Mouse (Mus musculus): Measurements from ENCODE around the gene Cltrn.

- TF ChIP-seq ZNF384 (IDR thresholded peaks at IDR 0.05; ENCODE audit: low read depth, low read length): no peak
- no peak for TF ChIP-seq CTCF (IDR thresholded peaks at IDR 0.05 in 2 of 3, conservative IDR thresholded peaks at IDR 0.05 in 1 of 3; ENCODE audit: control insufficient read depth in 1 of 3, insufficient read depth in 1 of 3, low read depth in 2 of 3, low read length in 3 of 3, poor library complexity in 1 of 3, severe bottlenecking in 1 of 3)
- no peak for TF ChIP-seq CHD1 (IDR thresholded peaks at IDR 0.05; ENCODE audit: low read depth, low read length)
Observed at GRCm38 (mm10) chrX:164164681-164165080, 76.1 kb downstream of the Cltrn start.
